Mouse (Mus musculus): Measurements from ENCODE around the gene Psmd13. TPM values are rescaled to one million over a fixed set of nuclear protein-coding genes. Genes with fewer than 3 reads are reported as not detected.

Psmd13 gene
- polyA plus RNA-seq, 1 experiment from 2014 or later, result 155 TPM

DNA sequence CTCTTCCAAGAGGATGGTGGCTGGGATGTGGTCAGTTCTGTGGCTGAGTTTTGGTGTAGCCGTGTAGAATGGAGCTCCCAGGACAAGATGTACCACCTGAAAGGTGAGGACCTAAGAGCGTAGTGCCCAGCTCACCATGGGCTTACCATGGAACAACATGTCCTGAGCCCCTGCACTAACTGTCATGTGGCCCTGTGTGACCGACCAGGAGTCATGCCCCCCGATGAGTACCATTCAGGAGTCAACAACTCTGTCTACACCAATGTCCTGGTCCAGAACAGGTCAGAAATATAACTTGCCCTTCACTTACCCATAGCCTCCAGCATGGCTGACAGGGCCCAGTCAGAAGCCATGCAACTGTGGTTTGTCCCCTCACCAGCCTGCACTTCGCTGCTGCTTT, 63.5 kb downstream of the Psmd13 start:
- 95% methylated on average over 5 of the region's 5 CpGs for WGBS

DNA sequence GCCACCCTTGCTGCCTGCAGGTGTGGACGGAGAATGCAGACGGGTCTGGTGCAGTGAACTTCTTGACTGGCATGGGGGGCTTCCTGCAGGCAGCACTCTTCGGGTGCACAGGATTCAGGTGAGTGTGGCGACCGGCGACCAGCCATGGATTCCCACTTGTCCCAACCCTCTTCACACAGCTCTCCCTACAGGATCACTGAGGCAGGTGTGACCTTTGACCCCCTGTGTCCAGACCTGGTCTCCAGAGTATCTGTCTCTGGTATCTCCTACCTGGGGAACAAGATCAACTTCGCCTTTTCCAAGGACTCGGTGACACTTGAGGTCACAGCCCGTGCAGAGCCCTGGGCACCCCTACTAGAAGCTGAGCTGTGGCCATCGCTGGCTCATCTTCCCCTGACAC, 64.5 kb downstream of the Psmd13 start:
- Histone ChIP-seq H3K9ac (replicated peaks; ENCODE audit: low read depth, low read length) (no peak overlapping the region), H3K27ac (ENCODE audit: low read depth, low read length) (no peak overlapping the region), H3K9me3 (ENCODE audit: control insufficient read depth, low read length) (no peaks in the 10 kb centered on the region), H3K4me3 (ENCODE audit: low read depth, low read length) (no peak overlapping the region), H3K36me3 (ENCODE audit: control insufficient read depth, insufficient read depth, low read length) (no peaks in the 10 kb centered on the region), H3K4me1 (ENCODE audit: control insufficient read depth, insufficient read depth, low read length) (no peaks in the 10 kb centered on the region), H3K4me2 (ENCODE audit: low read depth, low read length) (no peak overlapping the region), H3K27me3 (ENCODE audit: control insufficient read depth, insufficient read depth, low read length) (no peaks in the 10 kb centered on the region)
- WGBS, result 92% methylated on average over 10 of the region's 10 CpGs
- ATAC-seq (ENCODE audit: low read depth), result no peak

More for the DNA sequence above, 63.5 kb downstream of the Psmd13 start:
- Histone ChIP-seq H3K4me3 (ENCODE audit: low read depth, low read length) (no peak overlapping the region), H3K36me3 (ENCODE audit: control insufficient read depth, insufficient read depth, low read length) (no peaks in the 10 kb centered on the region), H3K9ac (replicated peaks; ENCODE audit: low read depth, low read length) (no peak overlapping the region), H3K9me3 (ENCODE audit: control insufficient read depth, low read length) (no peaks in the 10 kb centered on the region), H3K27ac (ENCODE audit: low read depth, low read length) (no peak overlapping the region), H3K4me2 (ENCODE audit: low read depth, low read length) (no peak overlapping the region), H3K27me3 (ENCODE audit: control insufficient read depth, insufficient read depth, low read length) (no peaks in the 10 kb centered on the region), H3K4me1 (ENCODE audit: control insufficient read depth, insufficient read depth, low read length) (no peaks in the 10 kb centered on the region)
- ATAC-seq (ENCODE audit: low read depth), result no peak

DNA sequence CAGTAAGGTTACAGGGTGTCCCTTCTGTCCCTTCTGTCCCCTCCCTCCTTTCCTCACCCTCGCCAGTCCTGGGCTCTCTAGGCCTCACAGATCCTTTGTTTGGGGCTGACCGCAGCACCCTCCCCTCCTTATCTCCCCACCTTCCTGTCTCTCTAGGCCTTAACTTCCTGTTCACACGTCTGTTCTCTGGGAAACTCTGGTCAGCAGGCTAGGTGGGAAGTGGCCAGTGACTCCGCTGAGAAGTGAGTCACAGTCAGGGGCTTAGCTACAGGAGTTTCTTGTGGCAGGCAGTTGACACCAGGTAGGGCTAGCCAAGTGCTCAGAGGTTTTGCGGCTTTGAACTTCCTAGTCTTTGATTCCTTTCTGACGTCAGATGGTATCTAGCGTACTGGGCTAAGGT, 65.2 kb downstream of the Psmd13 start:
- Histone ChIP-seq H3K27me3 (ENCODE audit: control insufficient read depth, insufficient read depth, low read length) (no peaks in the 10 kb centered on the region), H3K4me3 (ENCODE audit: low read depth, low read length) (no peak overlapping the region), H3K4me1 (ENCODE audit: control insufficient read depth, insufficient read depth, low read length) (no peaks in the 10 kb centered on the region), H3K36me3 (ENCODE audit: control insufficient read depth, insufficient read depth, low read length) (no peaks in the 10 kb centered on the region), H3K9me3 (ENCODE audit: control insufficient read depth, low read length) (no peaks in the 10 kb centered on the region), H3K9ac (replicated peaks; ENCODE audit: low read depth, low read length) (no peak overlapping the region), H3K27ac (ENCODE audit: low read depth, low read length) (no peak overlapping the region), H3K4me2 (ENCODE audit: low read depth, low read length) (no peak overlapping the region)
- WGBS, result 81% methylated on average over 7 of the region's 7 CpGs
- no peak for ATAC-seq (ENCODE audit: low read depth)

DNA sequence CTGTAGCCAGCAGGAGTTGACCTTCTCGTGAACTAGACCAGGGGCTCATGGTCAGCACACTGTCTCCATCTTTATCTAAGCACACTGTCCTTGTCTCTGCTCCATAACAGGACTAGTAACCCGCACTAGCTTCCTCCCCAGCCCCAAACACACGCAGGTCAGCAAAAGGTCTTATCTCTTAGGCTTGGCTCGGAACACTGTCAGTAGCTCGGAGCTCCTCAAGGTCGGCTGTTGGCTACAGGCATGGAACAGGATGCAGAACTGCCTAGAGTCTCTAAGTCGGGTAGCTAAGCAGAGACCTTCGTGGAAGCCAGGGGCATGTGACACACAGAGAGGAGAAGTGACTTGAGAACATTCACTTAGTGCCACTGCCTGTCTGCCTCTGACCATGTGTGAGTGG, 66.4 kb downstream of the Psmd13 start:
- no peaks in the 10 kb centered on the region for H3K27me3 ChIP-seq (ENCODE audit: control insufficient read depth, insufficient read depth, low read length)
- H3K27ac ChIP-seq (ENCODE audit: low read depth, low read length), result no peak overlapping the region
- no peak overlapping the region for H3K4me3 ChIP-seq (ENCODE audit: low read depth, low read length)
- no peak for ATAC-seq (ENCODE audit: low read depth)
- H3K9me3 ChIP-seq (ENCODE audit: control insufficient read depth, low read length), result no peaks in the 10 kb centered on the region
- WGBS, result 92% methylated on average over 8 of the region's 8 CpGs
- no peak overlapping the region for H3K4me2 ChIP-seq (ENCODE audit: low read depth, low read length)
- no peak overlapping the region for H3K9ac ChIP-seq (replicated peaks; ENCODE audit: low read depth, low read length)
- H3K36me3 ChIP-seq (ENCODE audit: control insufficient read depth, insufficient read depth, low read length), result no peaks in the 10 kb centered on the region
- H3K4me1 ChIP-seq (ENCODE audit: control insufficient read depth, insufficient read depth, low read length), result no peaks in the 10 kb centered on the region

Other genes starting within 250 kb of the Psmd13 start
- not detected in 2 replicates for gene Olfr53, start 235.5 kb upstream of the Psmd13 start, polyA plus RNA-seq (2014; fragmentation: Nextera tagmentation; extraction: Ambion mirVana)
- 0.03 TPM in 1 of 2 replicates, not detected in the other for gene Olfr539, start 222.0 kb upstream of the Psmd13 start, polyA plus RNA-seq (2014; fragmentation: Nextera tagmentation; extraction: Ambion mirVana)
- gene Olfr45, start 200.0 kb upstream of the Psmd13 start, polyA plus RNA-seq (2014; fragmentation: Nextera tagmentation; extraction: Ambion mirVana), result not detected in 2 replicates
- not detected in 2 replicates for gene Olfr541, start 184.7 kb upstream of the Psmd13 start, polyA plus RNA-seq (2014; fragmentation: Nextera tagmentation; extraction: Ambion mirVana)
- gene Cyp2e1, start 118.2 kb upstream of the Psmd13 start, polyA plus RNA-seq (2014; fragmentation: Nextera tagmentation; extraction: Ambion mirVana), result not detected in 2 replicates
- 0.97 TPM in 1 of 2 replicates, not detected in the other for gene Syce1, start 94.1 kb upstream of the Psmd13 start, polyA plus RNA-seq (2014; fragmentation: Nextera tagmentation; extraction: Ambion mirVana)
- gene Zfp941, start 59.8 kb upstream of the Psmd13 start, polyA plus RNA-seq (2014; fragmentation: Nextera tagmentation; extraction: Ambion mirVana), result 36.7 and 37.5 TPM in 2 replicates
- 0.31 TPM in 1 of 2 replicates, not detected in the other for gene Urah, start 47.0 kb upstream of the Psmd13 start, polyA plus RNA-seq (2014; fragmentation: Nextera tagmentation; extraction: Ambion mirVana)
- not detected in 2 replicates for gene Scgb1c1, start 36.4 kb upstream of the Psmd13 start, polyA plus RNA-seq (2014; fragmentation: Nextera tagmentation; extraction: Ambion mirVana)
- 0.22 and 0.37 TPM in 2 replicates for gene Odf3, start 34.2 kb upstream of the Psmd13 start, polyA plus RNA-seq (2014; fragmentation: Nextera tagmentation; extraction: Ambion mirVana)
- 0.56 TPM in 1 of 2 replicates, not detected in the other for gene Gm45785, start 25.6 kb upstream of the Psmd13 start, polyA plus RNA-seq (2014; fragmentation: Nextera tagmentation; extraction: Ambion mirVana)
- gene Ric8a, start 25.0 kb upstream of the Psmd13 start, polyA plus RNA-seq (2014; fragmentation: Nextera tagmentation; extraction: Ambion mirVana), result 89.4 and 101 TPM in 2 replicates
- 55.8 and 60.1 TPM in 2 replicates for gene Bet1l, start 24.4 kb upstream of the Psmd13 start, polyA plus RNA-seq (2014; fragmentation: Nextera tagmentation; extraction: Ambion mirVana)
- 46.8 and 61.6 TPM in 2 replicates for gene Sirt3, start 341 bp downstream of the Psmd13 start, polyA plus RNA-seq (2014; fragmentation: Nextera tagmentation; extraction: Ambion mirVana)
- gene Cox8b, start 18.5 kb downstream of the Psmd13 start, polyA plus RNA-seq (2014; fragmentation: Nextera tagmentation; extraction: Ambion mirVana), result not detected in 2 replicates
- gene Nlrp6, start 38.9 kb downstream of the Psmd13 start, polyA plus RNA-seq (2014; fragmentation: Nextera tagmentation; extraction: Ambion mirVana), result 0.27 and 0.64 TPM in 2 replicates
- 4.6 and 8.7 TPM in 2 replicates for gene Pgghg, start 59.4 kb downstream of the Psmd13 start, polyA plus RNA-seq (2014; fragmentation: Nextera tagmentation; extraction: Ambion mirVana)
- 0.28 and 0.62 TPM in 2 replicates for gene Ifitm5, start 68.3 kb downstream of the Psmd13 start, polyA plus RNA-seq (2014; fragmentation: Nextera tagmentation; extraction: Ambion mirVana)
- gene Gm45717, start 74.0 kb downstream of the Psmd13 start, polyA plus RNA-seq (2014; fragmentation: Nextera tagmentation; extraction: Ambion mirVana), result not detected in 2 replicates
- 103 and 195 TPM in 2 replicates for gene Ifitm2, start 74.0 kb downstream of the Psmd13 start, polyA plus RNA-seq (2014; fragmentation: Nextera tagmentation; extraction: Ambion mirVana)
- gene Ifitm1, start 85.3 kb downstream of the Psmd13 start, polyA plus RNA-seq (2014; fragmentation: Nextera tagmentation; extraction: Ambion mirVana), result 3.5 and 23.6 TPM in 2 replicates
- gene Ifitm3, start 128.8 kb downstream of the Psmd13 start, polyA plus RNA-seq (2014; fragmentation: Nextera tagmentation; extraction: Ambion mirVana), result 19.3 and 34.1 TPM in 2 replicates
- 0.58 and 0.88 TPM in 2 replicates for gene Ifitm6, start 136.0 kb downstream of the Psmd13 start, polyA plus RNA-seq (2014; fragmentation: Nextera tagmentation; extraction: Ambion mirVana)
- not detected in 2 replicates for gene Gm17387, start 147.2 kb downstream of the Psmd13 start, polyA plus RNA-seq (2014; fragmentation: Nextera tagmentation; extraction: Ambion mirVana)
- gene B4galnt4, start 179.1 kb downstream of the Psmd13 start, polyA plus RNA-seq (2014; fragmentation: Nextera tagmentation; extraction: Ambion mirVana), result 34.8 and 36.6 TPM in 2 replicates
- gene Pkp3, start 196.2 kb downstream of the Psmd13 start, polyA plus RNA-seq (2014; fragmentation: Nextera tagmentation; extraction: Ambion mirVana), result not detected in 2 replicates
- gene Sigirr, start 218.6 kb downstream of the Psmd13 start, polyA plus RNA-seq (2014; fragmentation: Nextera tagmentation; extraction: Ambion mirVana), result 1.2 and 2.2 TPM in 2 replicates
- gene Ano9, start 235.8 kb downstream of the Psmd13 start, polyA plus RNA-seq (2014; fragmentation: Nextera tagmentation; extraction: Ambion mirVana), result 0.14 and 0.63 TPM in 2 replicates
- gene Ptdss2, start 240.4 kb downstream of the Psmd13 start, polyA plus RNA-seq (2014; fragmentation: Nextera tagmentation; extraction: Ambion mirVana), result 71.7 and 80.8 TPM in 2 replicates

Data from neural tube, embryonic 14.5 days (tissue).